ENCODE assay signal across 8 mouse cellular contexts in genomic region chr12:8301011-8301814, GRCm38 (mm10). TPM values are rescaled to one million over a fixed set of nuclear protein-coding genes. Genes with fewer than 3 reads are reported as not detected.
DNase-seq lines count a peak whose midpoint lies in the region.

No protein-coding gene starts in this region.

- intact Hi-C loops in heart, postnatal 25 days (cut with DNase I): no loop called here

- H3K4me1 ChIP-seq in heart, embryonic 10.5 days: peaks cover 35% of the 10 kb centered on the region
- peaks cover 47% of the 10 kb centered on the region for H3K4me1 ChIP-seq in hindbrain, embryonic 10.5 days (replicated peaks)
- peaks cover 41% of the 10 kb centered on the region for H3K4me1 ChIP-seq in midbrain, embryonic 10.5 days

- no peak overlapping the region for H3K27ac ChIP-seq in heart, embryonic 10.5 days
- peak overlapping the region; percentile 74 for H3K27ac ChIP-seq in hindbrain, embryonic 10.5 days
- peak overlapping the region; percentile 74 for H3K27ac ChIP-seq in midbrain, embryonic 10.5 days (replicated peaks)

- no peaks in the 10 kb centered on the region for H3K36me3 ChIP-seq in heart, embryonic 10.5 days
- H3K36me3 ChIP-seq in hindbrain, embryonic 10.5 days: no peaks in the 10 kb centered on the region
- H3K36me3 ChIP-seq in midbrain, embryonic 10.5 days: no peaks in the 10 kb centered on the region

- DNase-seq in heart, embryonic 10.5 days (ENCODE audit: low spot score): no peak
- no peak for DNase-seq in heart, postnatal 25 days (ENCODE audit: low spot score)
- DNase-seq in ZHBTc4 (ENCODE audit: low read depth, low spot score): peak; percentile 68
- peak; percentile 52 for DNase-seq in hindbrain, embryonic 10.5 days (ENCODE audit: low spot score)
- DNase-seq in midbrain, embryonic 10.5 days (ENCODE audit: low spot score): peak; percentile 42
- no peak for DNase-seq in cerebellum, adult 18-20 months
- DNase-seq in cerebellum, postnatal 4 days (ENCODE audit: low spot score in 2 of 2): no peak
- DNase-seq in frontal cortex, postnatal 25 days (ENCODE audit: low spot score in 2 of 2): no peak

- H3K9me3 ChIP-seq in heart, embryonic 10.5 days: no peaks in the 10 kb centered on the region
- no peaks in the 10 kb centered on the region for H3K9me3 ChIP-seq in hindbrain, embryonic 10.5 days
- no peaks in the 10 kb centered on the region for H3K9me3 ChIP-seq in midbrain, embryonic 10.5 days (replicated peaks)

- WGBS in heart, embryonic 10.5 days: 4% methylated on average over 46 of the region's 46 CpGs
- 2% methylated on average over 46 of the region's 46 CpGs for whole genome bisulfite sequencing in hindbrain, embryonic 10.5 days
- 2% methylated on average over 46 of the region's 46 CpGs for WGBS in midbrain, embryonic 10.5 days

- H3K4me3 ChIP-seq in heart, embryonic 10.5 days: peak overlapping the region; percentile 64
- peak overlapping the region; percentile 56 for H3K4me3 ChIP-seq in hindbrain, embryonic 10.5 days
- peak overlapping the region; percentile 59 for H3K4me3 ChIP-seq in midbrain, embryonic 10.5 days

- peaks cover 100% of the 10 kb centered on the region for H3K27me3 ChIP-seq in heart, embryonic 10.5 days (ENCODE audit: insufficient read depth, poor library complexity, severe bottlenecking)
- H3K27me3 ChIP-seq in hindbrain, embryonic 10.5 days (ENCODE audit: insufficient read depth, poor library complexity, severe bottlenecking): peaks cover 100% of the 10 kb centered on the region
- peaks cover 100% of the 10 kb centered on the region for H3K27me3 ChIP-seq in midbrain, embryonic 10.5 days (ENCODE audit: low read depth, poor library complexity, severe bottlenecking)

RNA-seq across cellular contexts. Expression of gene Gdf7, which starts 0.5 kb away (rescaled TPM):
- polyA plus RNA-seq in heart, embryonic 10.5 days (2016; fragmentation: Nextera tagmentation; extraction: Ambion mirVana): 0.10 and 0.13 TPM in 2 replicates
- under 1 TPM; 0.23 to 0.53 TPM for total RNA-seq in heart, postnatal 25 days (2021)
- 0.81 and 1.9 TPM in 2 replicates for polyA plus RNA-seq in hindbrain, embryonic 10.5 days (2016; fragmentation: Nextera tagmentation; extraction: Ambion mirVana)
- 0.19 and 0.48 TPM in 2 replicates for polyA plus RNA-seq in midbrain, embryonic 10.5 days (2016; fragmentation: Nextera tagmentation; extraction: Ambion mirVana)

RNA-seq across cellular contexts. Expression of gene Hs1bp3, which starts 12.0 kb away (rescaled TPM):
- 15.2 and 19.8 TPM in 2 replicates for polyA plus RNA-seq in heart, embryonic 10.5 days (2016; fragmentation: Nextera tagmentation; extraction: Ambion mirVana)
- total RNA-seq in heart, postnatal 25 days (2021): 10 to 100 TPM; 11.9 to 14.1 TPM
- polyA plus RNA-seq in hindbrain, embryonic 10.5 days (2016; fragmentation: Nextera tagmentation; extraction: Ambion mirVana): 14.2 and 16.7 TPM in 2 replicates
- 14.9 and 15.8 TPM in 2 replicates for polyA plus RNA-seq in midbrain, embryonic 10.5 days (2016; fragmentation: Nextera tagmentation; extraction: Ambion mirVana)

Comparison
In these comparisons a context has a peak if more than half of its experiments do, and no peak if none do; other contexts are left out.
1. DNase-seq: peak in ZHBTc4 (single experiment), hindbrain, embryonic 10.5 days (single experiment) and midbrain, embryonic 10.5 days (single experiment); none in heart, embryonic 10.5 days (single experiment), heart, postnatal 25 days (single experiment), cerebellum, adult 18-20 months (0 of 2), cerebellum, postnatal 4 days (0 of 2) and frontal cortex, postnatal 25 days (0 of 2).
2. Peak in every context shown above with its lines, with median percentiles within 50 percentile points of each other: H3K4me3 ChIP-seq.